Mouse (Mus musculus) adipose tissue, adult 10 weeks (tissue): ENCODE results near the gene Gtf3c6. TPM values are rescaled to one million over a fixed set of nuclear protein-coding genes. Genes with fewer than 3 reads are reported as not detected.

Experiments used
- polyA plus RNA-seq: library from polyadenylated mRNA; stranded (reverse); fragments of 350-450 nt; fragmentation: Illumina TruSeq; extraction: RNeasy Lipid Tissue Mini Kit (QIAGEN cat#74804); gene quantifications from one replicate; pipeline ENCODE4 v1.2.3, GENCODE M21; 2014; ENCODE audit warnings: low read depth, low replicate concordance

The Gtf3c6 gene
- polyA plus RNA-seq: 41.7 TPM

DNA sequence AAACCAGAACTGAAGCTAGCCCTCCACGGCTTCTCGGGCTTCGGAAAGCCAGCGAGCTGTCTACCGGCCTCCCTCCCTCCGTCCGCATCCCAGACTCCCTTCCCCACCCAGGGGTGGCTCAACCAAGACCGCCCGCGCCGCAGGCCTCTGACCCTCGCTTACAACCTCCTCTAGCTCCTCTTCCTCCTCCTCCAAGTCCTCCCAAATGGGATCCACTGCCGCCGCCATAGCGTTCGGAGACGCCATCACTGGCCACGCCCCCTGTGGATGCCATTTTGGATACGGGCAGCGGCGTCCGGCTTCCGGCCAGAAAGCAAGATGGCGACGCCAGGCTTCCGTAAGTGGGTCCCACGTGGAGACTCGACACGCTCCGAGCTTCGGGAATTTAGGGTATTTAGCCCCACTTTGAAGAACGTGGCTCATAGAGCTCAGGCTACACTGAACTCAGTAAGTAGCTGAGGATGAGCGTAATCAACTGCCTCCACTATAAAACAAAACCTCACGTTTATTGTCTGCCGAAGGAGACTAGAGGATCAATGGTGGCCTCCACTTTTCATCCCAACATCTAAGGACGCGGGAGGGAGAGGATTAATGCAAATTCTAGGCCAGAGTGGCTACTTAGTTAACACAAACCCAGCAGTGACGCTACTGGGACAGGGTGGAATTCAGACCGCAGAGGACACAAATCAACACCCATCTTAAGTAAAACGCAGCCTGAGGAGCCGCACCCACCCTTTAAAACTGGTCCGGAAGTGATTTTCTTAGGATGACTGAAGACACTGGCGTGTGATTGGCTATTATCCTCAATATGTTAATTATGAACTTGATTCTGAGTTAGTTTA lies at the start of gene Gtf3c6:
Gene Gtf3c6, minus strand, starts transcription at position 695 of the 842 bp plus-strand sequence.

DNA sequence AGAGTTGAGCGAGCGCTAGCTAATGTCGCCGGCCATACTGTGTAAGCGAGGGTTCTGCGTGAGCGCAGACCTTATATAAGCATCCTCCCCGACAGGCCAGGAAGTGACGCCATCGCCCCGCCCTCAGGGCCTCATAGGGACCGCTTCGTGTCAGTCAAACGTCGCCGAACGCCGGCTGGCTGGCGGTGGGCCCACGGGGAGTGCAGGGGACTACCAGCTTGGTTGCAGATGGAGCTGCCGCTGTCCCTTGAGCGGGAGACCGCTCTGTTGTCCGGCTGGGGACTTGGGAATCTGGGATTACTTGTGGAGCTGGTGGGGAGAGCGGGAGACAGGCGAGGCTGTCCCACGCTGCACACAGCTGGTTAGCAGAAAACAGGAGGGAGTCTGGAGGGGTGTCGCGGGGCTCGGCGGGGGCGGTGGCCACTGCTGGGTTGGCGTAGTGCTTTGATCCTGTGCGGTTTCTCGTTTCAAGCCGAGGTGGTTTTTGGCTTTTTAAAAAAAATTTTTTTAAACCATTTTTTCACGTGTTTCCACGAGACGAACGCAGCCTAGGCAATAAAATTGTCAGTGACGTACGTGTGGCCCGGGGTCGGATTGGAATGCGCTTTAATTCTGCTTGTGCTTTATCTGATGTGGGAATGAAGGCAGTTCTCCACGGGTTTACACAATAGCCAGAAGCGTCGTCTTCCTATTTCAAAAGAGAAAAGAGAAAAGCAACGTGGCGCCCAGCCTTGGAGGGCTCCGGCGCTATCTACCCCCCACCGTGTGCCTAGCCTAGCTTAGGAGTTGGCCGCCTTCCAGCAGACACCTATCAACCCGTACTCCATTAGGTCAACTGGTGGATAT lies 44.5 kb upstream of the Gtf3c6 start, which contains the start of gene Amd1:
Gene Amd1, minus strand, starts transcription at position 47 of the 846 bp plus-strand sequence.

DNA sequence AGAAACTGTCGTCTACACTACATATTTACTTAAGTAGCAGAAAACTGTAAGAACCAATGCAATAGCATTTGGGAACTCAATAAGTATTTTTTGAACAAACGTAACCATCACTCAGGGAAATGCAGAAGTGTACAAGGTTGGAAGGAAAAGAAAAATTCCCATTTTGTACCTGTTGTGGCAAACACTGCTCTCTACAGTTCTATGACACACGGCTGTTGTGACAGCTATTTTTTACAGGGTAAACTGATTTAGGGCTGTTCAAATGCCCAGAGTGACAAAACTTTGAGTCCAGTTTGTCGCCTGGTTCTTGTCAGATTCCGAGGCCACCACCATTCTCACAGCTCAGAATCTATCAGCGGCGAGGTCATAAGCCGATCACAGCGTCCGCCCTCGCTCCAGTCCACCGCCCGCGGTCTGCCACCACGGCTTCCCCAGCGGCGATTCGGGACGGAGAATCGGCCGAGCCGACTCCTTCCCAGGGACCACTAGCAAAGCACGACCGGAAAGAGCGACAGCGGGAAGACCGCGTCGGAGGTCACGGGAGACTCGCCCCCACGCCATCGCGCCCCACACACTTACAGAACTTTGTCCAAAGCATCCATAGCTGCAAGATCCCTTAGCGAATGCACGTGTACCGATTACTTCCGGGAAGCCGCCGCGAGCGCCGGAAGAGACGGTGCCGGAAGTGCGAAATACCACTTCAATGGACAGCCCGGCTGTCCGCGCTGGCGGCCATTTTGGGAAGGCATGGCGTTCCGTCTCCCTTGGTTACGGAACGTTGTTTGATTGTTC lies 11.3 kb downstream of the Gtf3c6 start, which contains the start of gene Rpf2:
Gene Rpf2, minus strand, starts transcription at position 663 of the 792 bp plus-strand sequence.

Other genes starting within 250 kb of the Gtf3c6 start
- 1.9 TPM for gene Mfsd4b1, start 232.8 kb downstream of the Gtf3c6 start, polyA plus RNA-seq
- 71.9 TPM for gene Slc16a10, start 115.8 kb downstream of the Gtf3c6 start, polyA plus RNA-seq
- 12.4 TPM for gene Rpf2, start 11.1 kb downstream of the Gtf3c6 start, polyA plus RNA-seq
- 51.1 TPM for gene Amd1, start 44.1 kb upstream of the Gtf3c6 start, polyA plus RNA-seq
- gene Cdk19, start 81.5 kb upstream of the Gtf3c6 start, polyA plus RNA-seq: 9.1 TPM